In the genomic region with DNA sequence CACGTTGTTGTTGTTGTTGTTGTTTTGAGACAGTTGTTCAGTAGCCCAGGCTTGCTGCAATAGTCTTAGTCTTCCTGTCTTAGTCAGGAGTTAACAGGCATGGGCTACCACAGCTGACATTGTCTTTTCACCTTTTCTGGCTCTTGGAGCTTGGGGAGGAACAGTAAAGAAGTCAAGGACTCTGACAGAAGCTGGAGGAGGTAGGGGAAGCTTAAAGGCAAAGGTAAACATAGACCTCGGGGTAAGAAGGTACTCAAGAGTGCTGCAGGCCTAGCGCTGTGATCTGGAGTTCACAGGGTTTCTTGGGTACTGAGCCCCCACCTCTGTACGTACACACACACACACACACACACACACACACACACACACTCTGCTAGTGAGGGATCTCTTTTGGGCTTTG, we compare ENCODE assay signal across 19 mouse cellular contexts. TPM values are rescaled to one million over a fixed set of nuclear protein-coding genes. Genes with fewer than 3 reads are reported as not detected.
DNase-seq lines count a peak whose midpoint lies in the region; ATAC-seq and TF ChIP-seq lines count a peak whose summit lies in the region.
"Had no signal": no experiment of that assay in that cellular context is flagged by ENCODE, and none has a peak within 500 bp of the region (broad histone marks: within the 10 kb centered on the region; RNA-seq: fewer than 3 reads in every experiment).

No protein-coding gene starts in this region.

- DNase-seq in embryonic facial prominence, embryonic 10.5 days (ENCODE audit: low spot score): no peak
- no peak for DNase-seq in heart, postnatal 36 days
- DNase-seq in left cerebral cortex, adult 2 months (ENCODE audit: extremely low spot score in 1 of 2, low spot score in 2 of 2): no peak
- no peak for DNase-seq in left cerebral cortex, postnatal 36 days (ENCODE audit: low spot score in 2 of 2)
- DNase-seq in cerebellum, postnatal 25 days: no peak
- DNase-seq: adrenal gland, postnatal 14 days; cerebellum, postnatal 10 days; gastrocnemius, postnatal 25 days had no signal

- H3K4me3 ChIP-seq in embryonic facial prominence, embryonic 12.5 days: no peak overlapping the region
- H3K4me3 ChIP-seq in embryonic facial prominence, embryonic 10.5 days: no peak overlapping the region
- no peak overlapping the region for H3K4me3 ChIP-seq in heart, embryonic 15.5 days
- no peak overlapping the region for H3K4me3 ChIP-seq in left cerebral cortex, adult 2 months
- H3K4me3 ChIP-seq in brown adipose tissue, adult 24 weeks (ENCODE audit: insufficient read depth, low read depth, low read length): no peak overlapping the region
- H3K4me3 ChIP-seq: kidney, embryonic 15.5 days; limb, embryonic 15.5 days; neural tube, embryonic 12.5 days had no signal

- H3K9ac ChIP-seq in embryonic facial prominence, embryonic 12.5 days: no peak overlapping the region; the same call in 1 of the 2 replicates
- H3K9ac ChIP-seq in heart, embryonic 15.5 days: no peak overlapping the region
- H3K9ac ChIP-seq: kidney, embryonic 15.5 days; limb, embryonic 15.5 days; neural tube, embryonic 12.5 days had no signal

- peaks cover 15% of the 10 kb centered on the region for H3K4me1 ChIP-seq in embryonic facial prominence, embryonic 12.5 days
- H3K4me1 ChIP-seq in embryonic facial prominence, embryonic 10.5 days: peaks cover 61% of the 10 kb centered on the region
- peaks cover 93% of the 10 kb centered on the region for H3K4me1 ChIP-seq in heart, embryonic 15.5 days (replicated peaks)
- H3K4me1 ChIP-seq in brown adipose tissue, adult 24 weeks (ENCODE audit: control insufficient read depth, insufficient read depth, insufficient read length, low read length): peaks cover 47% of the 10 kb centered on the region

- no peaks in the 10 kb centered on the region for H3K27me3 ChIP-seq in embryonic facial prominence, embryonic 12.5 days
- H3K27me3 ChIP-seq in embryonic facial prominence, embryonic 10.5 days (replicated peaks; ENCODE audit: low read depth, poor library complexity, severe bottlenecking): no peaks in the 10 kb centered on the region
- no peaks in the 10 kb centered on the region for H3K27me3 ChIP-seq in heart, embryonic 15.5 days
- H3K27me3 ChIP-seq: CH12.LX; kidney, embryonic 15.5 days; limb, embryonic 15.5 days; neural tube, embryonic 12.5 days had no signal

- H3K9me3 ChIP-seq in embryonic facial prominence, embryonic 12.5 days: no peaks in the 10 kb centered on the region
- H3K9me3 ChIP-seq in embryonic facial prominence, embryonic 10.5 days: no peaks in the 10 kb centered on the region
- H3K9me3 ChIP-seq in heart, embryonic 15.5 days (replicated peaks): no peaks in the 10 kb centered on the region
- H3K9me3 ChIP-seq: kidney, embryonic 15.5 days; limb, embryonic 15.5 days; neural tube, embryonic 12.5 days had no signal

- intact Hi-C loops in heart, postnatal 36 days (cut with DNase I): no loop called here
- intact Hi-C loops in left cerebral cortex, adult 2 months (cut with DNase I): no loop called here
- intact Hi-C loops in left cerebral cortex, postnatal 36 days (cut with DNase I): no loop called here

- H3K36me3 ChIP-seq in embryonic facial prominence, embryonic 12.5 days: peaks cover 65% of the 10 kb centered on the region
- H3K36me3 ChIP-seq in embryonic facial prominence, embryonic 10.5 days (replicated peaks): peaks cover 96% of the 10 kb centered on the region
- peaks cover 27% of the 10 kb centered on the region for H3K36me3 ChIP-seq in heart, embryonic 15.5 days

- WGBS in embryonic facial prominence, embryonic 12.5 days: 68% methylated on average over 4 of the region's 4 CpGs
- 67% methylated on average over 4 of the region's 4 CpGs for WGBS in embryonic facial prominence, embryonic 10.5 days
- WGBS in heart, embryonic 15.5 days: 61% methylated on average over 4 of the region's 4 CpGs

- ATAC-seq in embryonic facial prominence, embryonic 12.5 days (ENCODE audit: insufficient number of reproducible peaks, insufficient read depth, low FRiP score, low TSS enrichment): no peak
- ATAC-seq in heart, embryonic 15.5 days (replicated peaks; ENCODE audit: insufficient number of reproducible peaks, insufficient read depth, low FRiP score, low read depth): no peak

- peak overlapping the region; percentile 7; the same call in 1 of the 2 replicates for H3K27ac ChIP-seq in embryonic facial prominence, embryonic 12.5 days
- H3K27ac ChIP-seq in embryonic facial prominence, embryonic 10.5 days (replicated peaks): no peak overlapping the region
- H3K27ac ChIP-seq in heart, embryonic 15.5 days: peak overlapping the region; percentile 68; the same call in 1 of the 2 replicates
- H3K27ac ChIP-seq in left cerebral cortex, adult 2 months: peak overlapping the region; percentile 98
- peak overlapping the region; percentile 53 for H3K27ac ChIP-seq in brown adipose tissue, adult 24 weeks (replicated peaks; ENCODE audit: low read depth, low read length)
- H3K27ac ChIP-seq: neural tube, embryonic 12.5 days had no signal

- no peak overlapping the region for H3K4me2 ChIP-seq in embryonic facial prominence, embryonic 12.5 days (replicated peaks)
- H3K4me2 ChIP-seq in heart, embryonic 15.5 days: no peak overlapping the region
- H3K4me2 ChIP-seq: kidney, embryonic 15.5 days; limb, embryonic 15.5 days; neural tube, embryonic 12.5 days had no signal

- no peak for TF ChIP-seq CTCF in left cerebral cortex, adult 2 months (IDR thresholded peaks at IDR 0.05)

RNA-seq across cellular contexts. Expression of a gene that starts 23.0 kb away (rescaled TPM):
- polyA plus RNA-seq in embryonic facial prominence, embryonic 12.5 days (2016; fragmentation: Nextera tagmentation; extraction: Ambion mirVana): 117 and 123 TPM in 2 replicates
- 110 and 116 TPM in 2 replicates for polyA plus RNA-seq in embryonic facial prominence, embryonic 10.5 days (2016; fragmentation: Nextera tagmentation; extraction: Ambion mirVana)
- polyA plus RNA-seq in heart, embryonic 15.5 days (2015; fragmentation: Nextera tagmentation; extraction: Ambion mirVana): 72.8 and 82.5 TPM in 2 replicates
- total RNA-seq in heart, postnatal 36 days (2021): 10 to 100 TPM; 42.2 to 51.1 TPM
- 100 to 1,000 TPM; 239 to 266 TPM for total RNA-seq in left cerebral cortex, adult 2 months (2021)
- total RNA-seq in left cerebral cortex, postnatal 36 days (2021): 100 to 1,000 TPM; 250 to 281 TPM
- 13.7 and 23.6 TPM in 2 replicates for polyA plus RNA-seq in brown adipose tissue, adult 24 weeks (2012; ENCODE audit: insufficient read depth, insufficient read length, missing spikeins)

RNA-seq across cellular contexts. Expression of a gene that starts 24.2 kb away (rescaled TPM):
- polyA plus RNA-seq in embryonic facial prominence, embryonic 12.5 days (2016; fragmentation: Nextera tagmentation; extraction: Ambion mirVana): not detected in 2 replicates
- not detected in 2 replicates for polyA plus RNA-seq in embryonic facial prominence, embryonic 10.5 days (2016; fragmentation: Nextera tagmentation; extraction: Ambion mirVana)
- polyA plus RNA-seq in heart, embryonic 15.5 days (2015; fragmentation: Nextera tagmentation; extraction: Ambion mirVana): not detected in 2 replicates
- under 1 TPM in 1 of 2 experiments, not detected in 1; 0.22 TPM for total RNA-seq in heart, postnatal 36 days (2021)
- not detected for total RNA-seq in left cerebral cortex, adult 2 months (2021)
- total RNA-seq in left cerebral cortex, postnatal 36 days (2021): not detected
- polyA plus RNA-seq in brown adipose tissue, adult 24 weeks (2012; ENCODE audit: insufficient read depth, insufficient read length, missing spikeins): not detected in 2 replicates
- total RNA-seq: adrenal gland, postnatal 14 days; CH12.LX; gastrocnemius, postnatal 25 days; layer of hippocampus, adult 8-10 months; left cerebral cortex, postnatal 10 days; midbrain, postnatal 0 days had no signal
- polyA plus RNA-seq: kidney, embryonic 15.5 days; midbrain, postnatal 0 days; neural tube, embryonic 12.5 days; testis, adult 2 months had no signal

RNA-seq across cellular contexts. Expression of a gene that starts 53.1 kb away (rescaled TPM):
- polyA plus RNA-seq in embryonic facial prominence, embryonic 12.5 days (2016; fragmentation: Nextera tagmentation; extraction: Ambion mirVana): 184 and 185 TPM in 2 replicates
- 229 and 231 TPM in 2 replicates for polyA plus RNA-seq in embryonic facial prominence, embryonic 10.5 days (2016; fragmentation: Nextera tagmentation; extraction: Ambion mirVana)
- polyA plus RNA-seq in heart, embryonic 15.5 days (2015; fragmentation: Nextera tagmentation; extraction: Ambion mirVana): 164 and 178 TPM in 2 replicates
- total RNA-seq in heart, postnatal 36 days (2021): 10 to 100 TPM; 70.7 to 73.8 TPM
- total RNA-seq in left cerebral cortex, adult 2 months (2021): 10 to 100 TPM; 90.2 to 90.3 TPM
- 10 to 100 TPM; 90.4 to 94.5 TPM for total RNA-seq in left cerebral cortex, postnatal 36 days (2021)
- polyA plus RNA-seq in brown adipose tissue, adult 24 weeks (2012; ENCODE audit: insufficient read depth, insufficient read length, missing spikeins): 84.2 and 89.0 TPM in 2 replicates

RNA-seq across cellular contexts. Expression of a gene that starts 56.8 kb away (rescaled TPM):
- polyA plus RNA-seq in embryonic facial prominence, embryonic 12.5 days (2016; fragmentation: Nextera tagmentation; extraction: Ambion mirVana): 116 and 117 TPM in 2 replicates
- polyA plus RNA-seq in embryonic facial prominence, embryonic 10.5 days (2016; fragmentation: Nextera tagmentation; extraction: Ambion mirVana): 98.6 and 105 TPM in 2 replicates
- polyA plus RNA-seq in heart, embryonic 15.5 days (2015; fragmentation: Nextera tagmentation; extraction: Ambion mirVana): 61.3 and 69.2 TPM in 2 replicates
- total RNA-seq in heart, postnatal 36 days (2021): 10 to 100 TPM; 27.4 to 30.8 TPM
- 10 to 100 TPM; 55.3 to 59.3 TPM for total RNA-seq in left cerebral cortex, adult 2 months (2021)
- total RNA-seq in left cerebral cortex, postnatal 36 days (2021): 10 to 100 TPM; 42.4 to 63.2 TPM
- 17.1 and 28.6 TPM in 2 replicates for polyA plus RNA-seq in brown adipose tissue, adult 24 weeks (2012; ENCODE audit: insufficient read depth, insufficient read length, missing spikeins)
